Mouse (Mus musculus): Measurements from ENCODE around the gene Epb41. TPM values are rescaled to one million over a fixed set of nuclear protein-coding genes. Genes with fewer than 3 reads are reported as not detected.

The Epb41 gene
- polyA plus RNA-seq, 1 experiment from 2014 or later = 136 TPM

GRCm38 (mm10) chr4:132018547-132018946 is 56.6 kb downstream of the Epb41 start:
- Histone ChIP-seq H3K36me3 (replicated peaks) (no peaks in the 10 kb centered on the region), H3K9ac (no peak overlapping the region), H3K27me3 (peaks cover 9% of the 10 kb centered on the region; the same call in 1 of the 2 replicates), H3K4me2 (no peak overlapping the region), H3K27ac (no peak overlapping the region), H3K4me1 (peaks cover 14% of the 10 kb centered on the region), H3K9me3 (0 out of 2 replicates have a peak, but pooled peaks cover under 1% of the 10 kb centered on the region), H3K4me3 (replicated peaks) (no peak overlapping the region)
- no peak for ATAC-seq (ENCODE audit: low FRiP score)
- WGBS = 21% methylated on average over 4 of the region's 4 CpGs

- no peak overlapping the region for H3K9ac ChIP-seq
- peaks cover under 1% of the 10 kb centered on the region; the same call in 1 of the 2 replicates for H3K27me3 ChIP-seq
- ATAC-seq (ENCODE audit: low FRiP score) = no peak
- H3K4me1 ChIP-seq = peaks cover 25% of the 10 kb centered on the region
- H3K27ac ChIP-seq = no peak overlapping the region
- H3K4me2 ChIP-seq = no peak overlapping the region
- H3K9me3 ChIP-seq = 0 out of 2 replicates have a peak, but pooled peaks cover 3% of the 10 kb centered on the region
- WGBS = 68% methylated on average over 3 of the region's 3 CpGs
- no peak overlapping the region for H3K4me3 ChIP-seq (replicated peaks)
- H3K36me3 ChIP-seq (replicated peaks) = no peaks in the 10 kb centered on the region
Observed at GRCm38 (mm10) chr4:132015374-132015773, 59.7 kb downstream of the Epb41 start.

GRCm38 (mm10) chr4:132011619-132012018 is 63.5 kb downstream of the Epb41 start:
- 66% methylated on average over 3 of the region's 3 CpGs for WGBS
- no peak overlapping the region for H3K27ac ChIP-seq

GRCm38 (mm10) chr4:132010416-132010815 is 64.7 kb downstream of the Epb41 start:
- peaks cover 24% of the 10 kb centered on the region for H3K4me1 ChIP-seq
- H3K4me3 ChIP-seq (replicated peaks) = no peak overlapping the region
- 0 out of 2 replicates have a peak, but pooled peaks cover 3% of the 10 kb centered on the region for H3K9me3 ChIP-seq
- H3K9ac ChIP-seq = no peak overlapping the region
- WGBS = 86% methylated on average over 8 of the region's 8 CpGs
- no peak overlapping the region for H3K4me2 ChIP-seq
- H3K27me3 ChIP-seq = no peaks in the 10 kb centered on the region
- no peak overlapping the region for H3K27ac ChIP-seq
- H3K36me3 ChIP-seq (replicated peaks) = peaks cover 15% of the 10 kb centered on the region
- ATAC-seq (ENCODE audit: low FRiP score) = no peak

More at GRCm38 (mm10) chr4:132011619-132012018, 63.5 kb downstream of the Epb41 start:
- ATAC-seq (ENCODE audit: low FRiP score) = no peak
- peaks cover 24% of the 10 kb centered on the region for H3K4me1 ChIP-seq
- no peak overlapping the region for H3K4me2 ChIP-seq
- H3K9me3 ChIP-seq = 0 out of 2 replicates have a peak, but pooled peaks cover 3% of the 10 kb centered on the region
- no peak overlapping the region for H3K4me3 ChIP-seq (replicated peaks)
- peaks cover 6% of the 10 kb centered on the region for H3K36me3 ChIP-seq (replicated peaks)
- no peaks in the 10 kb centered on the region for H3K27me3 ChIP-seq
- H3K9ac ChIP-seq = no peak overlapping the region

- no peak for ATAC-seq (ENCODE audit: low FRiP score)
- H3K27ac ChIP-seq = no peak overlapping the region
- H3K27me3 ChIP-seq = no peaks in the 10 kb centered on the region
- H3K9ac ChIP-seq = no peak overlapping the region
- 93% methylated on average over 5 of the region's 5 CpGs for WGBS
- peaks cover 28% of the 10 kb centered on the region for H3K36me3 ChIP-seq (replicated peaks)
- H3K4me1 ChIP-seq = peaks cover 24% of the 10 kb centered on the region
- H3K4me3 ChIP-seq (replicated peaks) = no peak overlapping the region
- no peak overlapping the region for H3K4me2 ChIP-seq
- H3K9me3 ChIP-seq = no peaks in the 10 kb centered on the region
Observed at GRCm38 (mm10) chr4:132008191-132008590, 66.9 kb downstream of the Epb41 start.

GRCm38 (mm10) chr4:132007123-132007522 is 68.0 kb downstream of the Epb41 start:
- H3K36me3 ChIP-seq (replicated peaks) = peaks cover 35% of the 10 kb centered on the region

GRCm38 (mm10) chr4:131998641-131999040 is 76.5 kb downstream of the Epb41 start:
- H3K36me3 ChIP-seq (replicated peaks) = peaks cover 44% of the 10 kb centered on the region
- no peaks in the 10 kb centered on the region for H3K27me3 ChIP-seq
- H3K9me3 ChIP-seq = no peaks in the 10 kb centered on the region
- H3K27ac ChIP-seq = no peak overlapping the region
- WGBS = 92% methylated on average over 7 of the region's 7 CpGs
- H3K4me2 ChIP-seq = no peak overlapping the region
- ATAC-seq (ENCODE audit: low FRiP score) = no peak
- H3K4me1 ChIP-seq = no peaks in the 10 kb centered on the region
- no peak overlapping the region for H3K4me3 ChIP-seq (replicated peaks)
- H3K9ac ChIP-seq = no peak overlapping the region

More at GRCm38 (mm10) chr4:132007123-132007522, 68.0 kb downstream of the Epb41 start:
- Histone ChIP-seq H3K9ac (no peak overlapping the region), H3K4me2 (no peak overlapping the region), H3K9me3 (no peaks in the 10 kb centered on the region), H3K4me1 (peaks cover 24% of the 10 kb centered on the region), H3K27ac (no peak overlapping the region), H3K4me3 (replicated peaks) (no peak overlapping the region), H3K27me3 (no peaks in the 10 kb centered on the region)
- 92% methylated on average over 7 of the region's 7 CpGs for WGBS
- no peak for ATAC-seq (ENCODE audit: low FRiP score)

GRCm38 (mm10) chr4:131997476-131997875 is 77.6 kb downstream of the Epb41 start:
- no peaks in the 10 kb centered on the region for H3K9me3 ChIP-seq
- no peaks in the 10 kb centered on the region for H3K27me3 ChIP-seq
- no peak overlapping the region for H3K9ac ChIP-seq
- peaks cover 33% of the 10 kb centered on the region for H3K36me3 ChIP-seq (replicated peaks)
- H3K27ac ChIP-seq = no peak overlapping the region
- 91% methylated on average over 5 of the region's 5 CpGs for WGBS
- no peak overlapping the region for H3K4me2 ChIP-seq
- H3K4me1 ChIP-seq = no peaks in the 10 kb centered on the region
- H3K4me3 ChIP-seq (replicated peaks) = no peak overlapping the region
- ATAC-seq (ENCODE audit: low FRiP score) = no peak

- no peak for ATAC-seq (ENCODE audit: low FRiP score)
- H3K27ac ChIP-seq = no peak overlapping the region
- no peaks in the 10 kb centered on the region for H3K9me3 ChIP-seq
- 37% methylated on average over 5 of the region's 5 CpGs for WGBS
- no peaks in the 10 kb centered on the region for H3K4me1 ChIP-seq
- H3K4me3 ChIP-seq (replicated peaks) = no peak overlapping the region
- H3K36me3 ChIP-seq (replicated peaks) = peaks cover 36% of the 10 kb centered on the region
- H3K27me3 ChIP-seq = no peaks in the 10 kb centered on the region
- no peak overlapping the region for H3K9ac ChIP-seq
- no peak overlapping the region for H3K4me2 ChIP-seq
Observed at GRCm38 (mm10) chr4:131996985-131997384, 78.1 kb downstream of the Epb41 start.

GRCm38 (mm10) chr4:131993792-131994191 is 81.3 kb downstream of the Epb41 start:
- 81% methylated on average over 3 of the region's 3 CpGs for WGBS
- H3K27ac ChIP-seq = no peak overlapping the region
- no peak overlapping the region for H3K9ac ChIP-seq
- H3K36me3 ChIP-seq (replicated peaks) = peaks cover 37% of the 10 kb centered on the region
- no peaks in the 10 kb centered on the region for H3K4me1 ChIP-seq
- H3K9me3 ChIP-seq = no peaks in the 10 kb centered on the region
- ATAC-seq (ENCODE audit: low FRiP score) = no peak
- H3K27me3 ChIP-seq = no peaks in the 10 kb centered on the region
- H3K4me3 ChIP-seq (replicated peaks) = no peak overlapping the region
- no peak overlapping the region for H3K4me2 ChIP-seq

GRCm38 (mm10) chr4:131982881-131983538 is 92.1 kb downstream of the Epb41 start:
- WGBS = 3% methylated on average over 4 of the region's 4 CpGs
- Histone ChIP-seq H3K4me3 (replicated peaks) (no peak overlapping the region), H3K4me1 (peaks cover 18% of the 10 kb centered on the region), H3K27me3 (peaks cover 19% of the 10 kb centered on the region), H3K4me2 (peak overlapping the region; percentile 21; the same call in 1 of the 2 replicates), H3K27ac (peak overlapping the region; percentile 80), H3K36me3 (replicated peaks) (peaks cover 27% of the 10 kb centered on the region), H3K9me3 (no peaks in the 10 kb centered on the region), H3K9ac (no peak overlapping the region)
- ATAC-seq (ENCODE audit: low FRiP score) = peak; percentile 68

GRCm38 (mm10) chr4:131981755-131982154 is 93.4 kb downstream of the Epb41 start:
- Histone ChIP-seq H3K36me3 (replicated peaks) (peaks cover 27% of the 10 kb centered on the region), H3K9me3 (no peaks in the 10 kb centered on the region), H3K4me1 (peaks cover 18% of the 10 kb centered on the region), H3K9ac (no peak overlapping the region), H3K4me2 (no peak overlapping the region), H3K4me3 (replicated peaks) (no peak overlapping the region), H3K27me3 (peaks cover 19% of the 10 kb centered on the region), H3K27ac (no peak overlapping the region)
- no peak for ATAC-seq (ENCODE audit: low FRiP score)

- ATAC-seq (ENCODE audit: low FRiP score) = no peak
- H3K36me3 ChIP-seq (replicated peaks) = peaks cover 68% of the 10 kb centered on the region
- H3K4me1 ChIP-seq = peaks cover 4% of the 10 kb centered on the region
- H3K4me2 ChIP-seq = no peak overlapping the region
- no peak overlapping the region for H3K9ac ChIP-seq
- H3K27me3 ChIP-seq = peaks cover 11% of the 10 kb centered on the region
- no peak overlapping the region for H3K4me3 ChIP-seq (replicated peaks)
- no peak overlapping the region for H3K27ac ChIP-seq
- H3K9me3 ChIP-seq = no peaks in the 10 kb centered on the region
- WGBS = 21% methylated on average over 4 of the region's 4 CpGs
Observed at GRCm38 (mm10) chr4:131977201-131977600, 97.9 kb downstream of the Epb41 start.
